Mouse (Mus musculus) stomach, embryonic 15.5 days (tissue): Measurements from ENCODE around the gene Osmr. TPM values are rescaled to one million over a fixed set of nuclear protein-coding genes. Genes with fewer than 3 reads are reported as not detected.

ENCODE experiments used
- polyA plus RNA-seq: library from polyadenylated mRNA; unstranded; fragments of >200 nt; fragmentation: Nextera tagmentation; extraction: Ambion mirVana; gene quantifications from 2 replicates; pipeline ENCODE4 v1.2.1, GENCODE M21; 2015

Gene Osmr
- polyA plus RNA-seq, 1 experiment from 2014 or later: 1.8 TPM

Other genes starting within 250 kb of the Osmr start
- 35.9 and 38.9 TPM in 2 replicates for gene Rictor, start 166.6 kb downstream of the Osmr start, polyA plus RNA-seq
- gene Lifr, start 215.6 kb upstream of the Osmr start, polyA plus RNA-seq: 19.8 and 20.3 TPM in 2 replicates